Mouse (Mus musculus): ENCODE measurements around the gene Dbf4.

DNA sequence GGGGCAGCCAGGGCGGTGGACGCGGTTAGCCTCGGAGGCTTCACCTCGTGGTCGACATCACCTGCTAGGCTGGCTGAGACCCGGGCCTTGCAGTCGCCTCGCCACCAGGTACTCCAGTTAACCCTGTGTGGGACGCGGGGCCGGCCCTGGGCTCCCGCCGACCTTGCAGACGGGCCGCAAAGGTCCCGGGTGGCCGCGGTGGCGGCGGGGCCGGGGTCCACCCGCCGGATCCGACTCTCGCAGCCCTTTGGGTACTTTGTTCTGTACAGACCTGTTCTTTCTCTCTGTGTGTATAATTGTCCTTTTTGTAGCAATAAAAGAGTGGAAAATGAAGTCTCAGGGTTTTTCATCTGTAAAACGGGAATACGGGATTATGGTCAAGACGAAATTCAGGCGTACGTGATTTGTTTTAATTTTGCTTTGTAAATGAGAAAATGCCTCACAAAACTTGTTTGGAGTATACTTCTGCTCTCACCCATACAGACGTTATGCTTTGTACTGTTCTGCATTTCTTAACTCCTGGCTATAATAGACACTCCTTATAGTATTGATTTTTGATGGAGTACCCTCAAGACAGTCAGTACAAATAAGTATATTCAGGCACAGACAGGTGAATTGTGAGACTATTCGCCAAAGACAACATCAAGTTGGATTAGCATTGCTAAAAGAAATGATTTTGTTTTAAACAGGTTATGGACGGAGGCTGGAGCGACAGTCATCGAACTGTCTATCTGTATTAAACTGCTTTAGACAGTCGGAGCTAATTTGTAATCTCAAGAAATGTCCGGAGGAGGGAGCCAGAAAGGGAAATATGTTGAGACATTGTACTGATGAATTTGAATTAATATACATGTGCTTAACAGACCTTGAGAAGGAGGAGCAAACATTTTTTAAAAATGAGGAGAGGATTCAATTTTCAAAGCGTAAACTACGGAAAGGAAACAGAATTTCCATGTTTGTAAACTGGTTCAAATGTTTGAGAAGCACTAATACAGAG lies 714 bp upstream of the Dbf4 start:
- TF ChIP-seq CTCF (IDR thresholded peaks at IDR 0.05; ENCODE audit: control insufficient read depth, insufficient read depth, insufficient replicate concordance, low read depth, low read length): no peak
- no peak for TF ChIP-seq POLR2A (IDR thresholded peaks at IDR 0.05; ENCODE audit: control insufficient read depth, low read depth, low read length)

Data from testis, adult 2 months (tissue).